ENCODE assay signal across 8 mouse cellular contexts in the genomic region with DNA sequence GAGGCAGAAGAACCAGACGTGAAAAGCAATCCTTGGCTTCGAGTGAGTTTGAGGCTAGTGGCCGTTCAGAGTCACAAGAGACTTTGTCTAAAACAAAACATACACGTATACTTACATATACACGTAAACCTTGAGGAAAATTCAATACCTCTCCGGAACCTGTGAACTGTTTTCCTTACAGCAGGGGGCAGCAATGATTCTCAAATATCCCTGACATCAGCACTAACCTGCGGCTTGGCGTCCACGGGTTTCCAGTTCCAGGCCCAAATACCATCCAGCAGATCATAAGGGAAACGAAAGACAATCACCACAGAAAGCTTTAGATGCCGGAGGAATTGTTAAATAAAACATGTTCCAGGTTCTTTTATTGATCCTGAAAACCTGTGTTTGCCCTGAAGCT. TPM values are rescaled to one million over a fixed set of nuclear protein-coding genes. Genes with fewer than 3 reads are reported as not detected.
A peak's percentile ranks its signal among the peaks of the same experiment; 100 is the strongest.
DNase-seq lines count a peak whose midpoint lies in the region; ATAC-seq lines count a peak whose summit lies in the region.

No protein-coding gene starts in this region.

- peaks cover 6% of the 10 kb centered on the region; the same call in 1 of the 2 replicates for H3K4me1 ChIP-seq in limb, embryonic 11.5 days (ENCODE audit: control insufficient read depth, insufficient read depth, low read length)
- peaks cover 19% of the 10 kb centered on the region for H3K4me1 ChIP-seq in stomach, embryonic 15.5 days

- H3K9ac ChIP-seq in limb, embryonic 11.5 days (ENCODE audit: low read length), result no peak overlapping the region
- H3K9ac ChIP-seq in stomach, embryonic 15.5 days, result no peak overlapping the region

- H3K4me2 ChIP-seq in limb, embryonic 11.5 days (ENCODE audit: low read depth, severe bottlenecking), result no peak overlapping the region
- H3K4me2 ChIP-seq in stomach, embryonic 15.5 days, result no peak overlapping the region

- ATAC-seq in limb, embryonic 11.5 days (ENCODE audit: insufficient number of reproducible peaks, low FRiP score, low TSS enrichment, low read depth), result no peak
- ATAC-seq in stomach, embryonic 15.5 days (ENCODE audit: insufficient read depth, low FRiP score, low read depth), result peak; percentile 61; the same call in 1 of the 2 replicates

- no peaks in the 10 kb centered on the region for H3K36me3 ChIP-seq in limb, embryonic 11.5 days (ENCODE audit: control insufficient read depth, insufficient read depth, low read length)
- H3K36me3 ChIP-seq in stomach, embryonic 15.5 days, result no peaks in the 10 kb centered on the region

- H3K4me3 ChIP-seq in limb, embryonic 11.5 days (ENCODE audit: low read depth, low read length), result no peak overlapping the region
- H3K4me3 ChIP-seq in stomach, embryonic 15.5 days (replicated peaks), result no peak overlapping the region

- H3K9me3 ChIP-seq in limb, embryonic 11.5 days (ENCODE audit: control insufficient read depth, low read length), result no peaks in the 10 kb centered on the region
- H3K9me3 ChIP-seq in stomach, embryonic 15.5 days, result no peaks in the 10 kb centered on the region

- DNase-seq in 3134 (ENCODE audit: extremely low read depth, insufficient read length, low spot score) (peak; percentile 43), MN1 (ENCODE audit: low spot score) (peak; percentile 92)
- DNase-seq in cerebellum, adult 9-11 months, result peak; percentile 80
- peak; percentile 91 for DNase-seq in gastrocnemius, adult 18-20 months (ENCODE audit: low spot score)
- peak; percentile 94 for DNase-seq in kidney, adult 9 months
- peak; percentile 83 for DNase-seq in limb, embryonic 11.5 days (ENCODE audit: low spot score)
- peak; percentile 88 for DNase-seq in naive thymus-derived CD4-positive, alpha-beta T cell, adult 2 months (ENCODE audit: low read depth)

- H3K27me3 ChIP-seq in limb, embryonic 11.5 days (ENCODE audit: control insufficient read depth, insufficient read depth, low read length), result no peaks in the 10 kb centered on the region
- H3K27me3 ChIP-seq in stomach, embryonic 15.5 days (replicated peaks), result no peaks in the 10 kb centered on the region

- WGBS in limb, embryonic 11.5 days, result 21% methylated on average over 11 of the region's 11 CpGs
- WGBS in stomach, embryonic 15.5 days, result 13% methylated on average over 11 of the region's 11 CpGs

- H3K27ac ChIP-seq in limb, embryonic 11.5 days (replicated peaks; ENCODE audit: low read depth, low read length), result no peak overlapping the region
- peak overlapping the region; percentile 51; the same call in 1 of the 2 replicates for H3K27ac ChIP-seq in stomach, embryonic 15.5 days

RNA-seq across cellular contexts. Expression of a gene that starts 19.7 kb away (rescaled TPM):
- total RNA-seq in gastrocnemius, adult 18-20 months (2021), result 10 to 100 TPM; 11.5 to 13.9 TPM
- polyA plus RNA-seq in limb, embryonic 11.5 days (2014; fragmentation: Nextera tagmentation; extraction: Ambion mirVana), result 16.5 and 18.8 TPM in 2 replicates
- polyA plus RNA-seq in stomach, embryonic 15.5 days (2015; fragmentation: Nextera tagmentation; extraction: Ambion mirVana), result 16.1 and 16.7 TPM in 2 replicates

RNA-seq across cellular contexts. Expression of a gene that starts 34.4 kb away (rescaled TPM):
- total RNA-seq in gastrocnemius, adult 18-20 months (2021), result 10 to 100 TPM; 33.2 to 38.3 TPM
- 116 and 128 TPM in 2 replicates for polyA plus RNA-seq in limb, embryonic 11.5 days (2014; fragmentation: Nextera tagmentation; extraction: Ambion mirVana)
- polyA plus RNA-seq in stomach, embryonic 15.5 days (2015; fragmentation: Nextera tagmentation; extraction: Ambion mirVana), result 92.0 and 108 TPM in 2 replicates

RNA-seq across cellular contexts. Expression of a gene that starts 50.6 kb away (rescaled TPM):
- not detected for total RNA-seq in gastrocnemius, adult 18-20 months (2021)
- not detected in 2 replicates for polyA plus RNA-seq in limb, embryonic 11.5 days (2014; fragmentation: Nextera tagmentation; extraction: Ambion mirVana)
- 86.6 and 115 TPM in 2 replicates for polyA plus RNA-seq in stomach, embryonic 15.5 days (2015; fragmentation: Nextera tagmentation; extraction: Ambion mirVana)

RNA-seq across cellular contexts. Expression of a gene that starts 59.3 kb away (rescaled TPM):
- 10 to 100 TPM; 16.5 to 18.0 TPM for total RNA-seq in gastrocnemius, adult 18-20 months (2021)
- polyA plus RNA-seq in limb, embryonic 11.5 days (2014; fragmentation: Nextera tagmentation; extraction: Ambion mirVana), result 119 and 126 TPM in 2 replicates
- polyA plus RNA-seq in stomach, embryonic 15.5 days (2015; fragmentation: Nextera tagmentation; extraction: Ambion mirVana), result 73.0 and 82.9 TPM in 2 replicates

RNA-seq across cellular contexts. Expression of a gene that starts 59.5 kb away (rescaled TPM):
- 10 to 100 TPM; 18.0 to 18.2 TPM for total RNA-seq in gastrocnemius, adult 18-20 months (2021)
- 42.2 and 42.7 TPM in 2 replicates for polyA plus RNA-seq in limb, embryonic 11.5 days (2014; fragmentation: Nextera tagmentation; extraction: Ambion mirVana)
- polyA plus RNA-seq in stomach, embryonic 15.5 days (2015; fragmentation: Nextera tagmentation; extraction: Ambion mirVana), result 36.8 and 39.4 TPM in 2 replicates

Comparison
In these comparisons a context has a peak if more than half of its experiments do, and no peak if none do; other contexts are left out.
1. DNase-seq: peak in every context shown above with its lines; median percentile 94 in kidney, adult 9 months; 92 in MN1; 91 in gastrocnemius, adult 18-20 months; 88 in naive thymus-derived CD4-positive, alpha-beta T cell, adult 2 months; 83 in limb, embryonic 11.5 days; 80 in cerebellum, adult 9-11 months; 43 in 3134.
2. RNA of a gene that starts 50.6 kb away (polyA plus RNA-seq): 86.6 to 115 TPM in stomach, embryonic 15.5 days; not detected in limb, embryonic 11.5 days; every median in the first group is over 10 times any median in the second.